Mouse (Mus musculus) mouse trophoblast stem cell (cell line): ENCODE measurements around the gene Pgls.

Source experiments
- in situ Hi-C, 2 experiments: fragments of 300-500 bp; cut with MseI, MboI; formaldehyde crosslinking; loops; 2 replicates in 1 of 2; 3 replicates in 1 of 2; pipeline ENCODE4 v1.15.1; 2025

The Pgls gene

GRCm38 (mm10) chr8:71633981-71634667, 42.1 kb downstream of the Pgls start:
- in situ Hi-C loops, result no loop called here

- in situ Hi-C loops, result no loop called here
Observed at GRCm38 (mm10) chr8:71637149-71638095, 45.4 kb downstream of the Pgls start.

DNA sequence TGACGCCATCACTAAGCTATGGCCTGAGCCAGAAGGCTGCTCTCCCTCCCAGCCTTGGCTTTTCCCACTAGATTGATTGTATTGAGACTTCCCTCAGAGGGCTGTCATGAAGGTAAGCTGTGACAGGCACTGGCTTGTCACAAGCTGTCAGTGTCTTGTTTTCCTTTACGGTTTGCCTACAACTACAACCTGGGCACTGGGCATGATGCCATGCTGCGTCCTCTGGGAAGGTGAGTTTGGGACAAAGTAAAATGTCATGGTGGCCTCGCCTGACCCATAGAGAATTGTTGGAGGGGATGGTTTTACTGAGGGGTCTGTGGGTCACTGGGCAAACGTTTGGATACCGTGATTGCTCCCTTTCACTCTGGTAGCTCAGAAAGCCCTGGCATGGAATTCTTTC, 46.3 kb downstream of the Pgls start:
- in situ Hi-C loops, result no loop called here

DNA sequence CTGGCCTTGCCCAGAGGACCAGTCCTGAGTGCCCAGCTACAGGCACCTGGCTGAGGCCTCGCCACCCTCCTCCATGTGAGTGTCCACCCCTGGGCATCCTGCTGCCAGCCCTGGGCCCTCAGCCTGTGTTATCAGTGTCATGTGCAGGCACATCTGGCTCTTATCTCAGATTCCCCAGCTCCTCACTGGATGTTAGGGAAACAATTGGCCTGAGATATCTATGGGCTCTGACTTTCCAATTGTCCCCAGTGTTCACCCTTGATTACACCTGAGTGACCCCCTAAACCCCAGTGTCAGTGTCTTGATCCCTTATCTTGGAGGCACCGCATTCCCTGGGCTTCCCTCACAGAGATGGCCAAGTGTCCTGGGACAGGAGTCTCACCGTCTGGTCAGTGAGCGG, 47.3 kb downstream of the Pgls start:
- in situ Hi-C loops, result no loop called here

DNA sequence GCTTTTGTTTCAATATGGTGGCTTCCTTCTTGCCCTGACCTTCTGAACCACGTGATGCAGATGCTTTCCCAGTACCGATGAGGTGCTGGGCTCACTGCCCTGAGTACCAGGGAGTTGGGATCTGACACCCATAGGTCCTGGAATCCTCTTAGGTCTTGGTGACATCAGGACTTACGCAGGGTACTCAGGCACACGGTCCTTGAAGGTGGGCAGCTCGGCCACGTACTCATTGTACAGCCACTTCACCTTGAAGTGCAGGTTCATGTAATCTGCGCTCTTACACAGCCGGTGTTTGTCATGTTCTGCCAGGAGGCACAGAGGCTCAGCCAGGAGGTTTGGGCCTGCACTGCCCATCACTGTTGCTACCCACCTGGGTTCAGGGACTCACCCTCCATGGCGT, 53.5 kb downstream of the Pgls start:
- in situ Hi-C loops, result no loop called here
